Mouse (Mus musculus) adrenal gland, postnatal 4 days (tissue): ENCODE results near the gene Slc44a1. TPM values are rescaled to one million over a fixed set of nuclear protein-coding genes. Genes with fewer than 3 reads are reported as not detected.

ENCODE experiments used
- DNase-seq, 2 experiments: peaks; one replicate each; pipeline ENCODE4 v3.0.0; 2021 to 2022; ENCODE audit warnings: low spot score in 2 of 2, mixed read lengths in 2 of 2
- total RNA-seq, 2 experiments: library from RNA; stranded (reverse); gene quantifications; 2 replicates each; pipeline ENCODE4 v1.2.3; 2021

Gene Slc44a1
- total RNA-seq, 2 experiments from 2014 or later, result 95.4 to 95.8 TPM

DNA sequence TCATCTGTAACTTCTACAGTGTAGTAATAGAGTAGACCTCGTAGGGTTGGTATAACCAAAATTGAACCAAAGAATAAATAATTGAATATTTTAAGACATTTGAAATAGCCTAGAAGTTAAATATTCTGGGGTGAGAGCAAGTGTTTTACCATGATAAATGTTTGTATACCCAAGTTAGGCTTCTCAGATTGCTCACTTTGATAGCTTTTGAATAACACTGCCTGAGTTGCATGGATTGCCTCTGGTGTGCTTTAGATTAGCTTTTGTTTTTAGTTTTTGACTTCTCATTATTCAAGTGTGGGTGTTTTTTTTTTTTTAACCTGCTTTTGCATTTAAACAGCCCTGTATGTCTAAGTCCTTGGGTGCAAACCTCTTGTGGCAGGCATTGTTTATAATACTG is 85.8 kb downstream of the Slc44a1 start:
- no peak for DNase-seq

DNA sequence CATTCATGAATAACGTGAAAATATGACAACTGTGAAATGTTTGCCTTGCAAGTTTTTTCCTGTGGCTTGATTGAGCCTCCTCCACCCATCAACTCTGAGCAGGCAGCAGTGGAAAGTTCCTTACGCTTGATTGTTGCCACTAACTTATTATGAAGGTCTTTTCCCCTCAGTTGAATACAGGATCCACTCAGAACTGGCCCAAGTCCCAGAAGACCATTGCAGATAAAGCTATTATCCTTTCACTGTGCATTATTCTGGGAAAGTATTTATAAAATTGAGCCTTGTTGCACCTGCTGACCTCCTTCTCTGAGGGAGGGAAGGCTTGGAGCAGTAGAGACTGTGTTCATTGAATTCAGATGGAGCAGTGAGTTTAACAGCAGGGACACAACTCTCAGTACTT is 86.2 kb downstream of the Slc44a1 start:
- no peak for DNase-seq

GRCm38 (mm10) chr4:53535795-53536194 is 95.6 kb downstream of the Slc44a1 start:
- DNase-seq, result no peak

- no peak for DNase-seq
Measured at GRCm38 (mm10) chr4:53537101-53537500, 96.9 kb downstream of the Slc44a1 start.

- no peak for DNase-seq
Measured at GRCm38 (mm10) chr4:53537539-53537938, 97.3 kb downstream of the Slc44a1 start.

DNA sequence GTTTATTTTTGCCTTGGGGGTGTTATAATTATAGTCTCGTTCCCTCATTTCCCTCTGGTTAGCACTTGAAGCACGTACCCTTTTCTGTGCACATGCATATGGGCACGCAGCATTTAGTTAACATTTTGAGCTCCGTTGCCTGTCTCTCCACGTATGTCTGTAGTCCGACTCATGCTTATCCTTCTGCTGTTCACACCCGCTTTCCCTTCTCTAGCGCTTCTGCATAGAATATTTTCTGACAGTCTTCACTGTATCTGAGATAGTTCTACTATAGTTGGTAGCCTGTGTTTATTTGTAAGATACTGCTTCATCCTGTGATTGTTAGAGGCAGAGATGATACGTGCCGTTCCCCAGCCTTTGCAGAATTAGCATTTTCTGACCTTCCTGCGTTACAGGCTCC is 98.4 kb downstream of the Slc44a1 start:
- DNase-seq, result no peak

- no peak for DNase-seq
Measured at GRCm38 (mm10) chr4:53539929-53540328, 99.7 kb downstream of the Slc44a1 start.

DNA sequence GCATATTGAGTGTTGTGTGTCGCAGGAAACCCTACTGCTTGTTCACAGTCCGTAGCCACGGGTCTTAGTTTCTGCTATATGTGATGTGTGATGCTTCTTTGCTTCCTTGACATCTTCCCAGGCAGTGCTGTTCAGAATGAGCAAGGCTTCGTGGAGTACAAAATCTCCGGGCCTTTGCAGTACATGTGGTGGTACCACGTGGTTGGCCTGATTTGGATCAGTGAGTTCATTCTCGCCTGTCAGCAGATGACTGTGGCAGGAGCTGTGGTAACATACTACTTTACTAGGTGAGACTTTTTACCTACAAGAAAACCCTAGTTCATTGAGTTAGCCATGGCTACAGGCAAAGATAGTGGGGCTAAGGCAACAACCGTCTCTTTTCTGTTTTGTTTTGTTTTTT is 103.2 kb downstream of the Slc44a1 start:
- no peak for DNase-seq

GRCm38 (mm10) chr4:53544889-53545288 is 104.7 kb downstream of the Slc44a1 start:
- DNase-seq, result no peak

DNA sequence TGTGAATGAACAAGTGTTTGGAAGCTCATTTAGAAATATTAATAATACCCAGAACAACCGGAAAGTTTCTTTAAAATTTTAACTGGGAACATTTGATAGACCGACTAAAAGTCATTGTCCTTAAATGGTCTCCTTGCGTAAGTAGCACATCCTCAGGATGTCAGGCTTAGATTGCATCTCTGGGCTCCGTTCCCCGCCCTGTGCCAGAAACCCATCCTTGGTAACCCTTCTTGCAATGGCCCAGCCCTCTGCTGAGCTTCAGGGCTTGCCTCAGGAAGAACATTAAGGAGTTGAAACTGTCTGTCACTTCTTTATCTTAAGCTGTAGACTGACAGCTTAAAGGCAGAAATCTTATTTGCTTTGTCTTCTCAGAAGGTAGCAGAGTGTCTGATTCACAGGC is 107.2 kb downstream of the Slc44a1 start:
- no peak for DNase-seq

DNA sequence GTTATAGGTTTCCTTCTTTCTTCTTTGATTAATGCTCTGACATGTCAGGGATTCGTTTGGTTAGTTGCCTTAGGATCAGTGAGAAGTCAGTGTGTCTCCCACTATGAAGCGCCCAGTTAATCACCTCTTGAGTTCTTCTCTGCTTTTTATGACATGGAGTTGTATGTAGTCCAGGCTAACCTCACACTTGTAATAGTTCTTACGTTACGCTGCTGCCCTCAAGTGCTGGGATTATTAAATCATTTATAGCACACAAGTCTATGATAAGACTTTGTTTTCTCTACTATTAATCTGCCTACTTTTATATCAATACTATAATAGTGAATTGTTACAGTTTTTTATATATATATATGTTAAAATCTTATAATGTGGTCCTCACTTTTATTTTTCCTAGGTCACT is 109.2 kb downstream of the Slc44a1 start:
- no peak for DNase-seq

DNA sequence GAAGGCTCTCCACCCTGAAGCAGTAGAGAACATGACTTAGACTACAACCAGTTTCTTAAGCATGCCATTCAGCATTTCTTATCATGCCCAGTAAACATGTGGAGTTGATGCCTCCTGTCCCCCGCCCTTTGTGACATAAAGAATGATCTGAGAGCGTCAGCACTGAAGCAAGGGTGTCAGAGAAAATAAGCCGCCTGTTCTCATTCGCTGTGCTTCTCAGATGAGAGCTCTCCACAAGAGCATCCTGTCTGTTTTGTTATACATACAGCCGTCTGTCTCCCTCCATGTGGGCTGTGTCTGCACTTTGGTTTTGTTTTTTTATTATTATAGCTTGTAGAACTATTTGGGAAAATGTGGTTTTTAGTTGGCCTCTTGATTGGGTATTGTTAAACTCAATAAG is 124.4 kb downstream of the Slc44a1 start:
- no peak for DNase-seq

- DNase-seq, result no peak
Measured at GRCm38 (mm10) chr4:53567065-53567464, 126.9 kb downstream of the Slc44a1 start.

DNA sequence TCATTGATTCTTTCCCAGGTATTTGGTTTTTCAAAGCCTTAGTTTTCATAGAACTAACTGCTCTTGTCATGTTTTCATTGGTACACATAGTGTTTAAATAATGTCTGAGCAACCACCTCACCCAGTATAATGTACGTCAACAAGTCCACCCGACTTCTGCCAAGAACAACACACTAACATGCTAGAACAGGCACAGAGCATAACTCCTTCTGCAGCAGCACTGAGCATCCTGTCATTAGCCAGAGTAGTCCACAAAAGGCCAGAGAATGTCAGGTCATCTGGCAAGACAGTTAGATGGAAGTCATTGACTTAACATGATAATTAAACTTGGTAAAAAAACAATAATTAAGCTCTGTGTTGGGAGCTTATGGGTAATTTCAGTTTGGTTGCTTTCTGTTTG is 135.3 kb downstream of the Slc44a1 start:
- no peak for DNase-seq

DNA sequence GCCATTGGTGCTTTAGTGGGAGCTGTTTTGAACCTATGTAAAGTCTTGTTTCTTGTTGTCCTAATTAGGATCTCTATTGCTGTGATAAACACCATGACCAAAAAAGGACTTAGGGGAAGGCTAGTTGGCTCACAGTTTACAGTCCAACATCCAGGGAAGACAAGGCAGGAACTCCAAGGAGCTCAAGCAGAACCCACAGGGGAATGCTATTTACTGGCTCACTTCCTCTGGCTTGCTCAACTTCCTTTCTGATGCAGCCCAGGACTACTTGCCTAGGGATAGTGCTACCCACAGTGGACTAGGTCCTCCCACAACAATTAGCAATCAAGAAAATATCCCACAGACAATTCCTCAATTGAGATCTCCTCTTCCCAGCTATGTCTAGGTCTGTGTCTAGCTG is 147.5 kb downstream of the Slc44a1 start:
- no peak for DNase-seq

DNA sequence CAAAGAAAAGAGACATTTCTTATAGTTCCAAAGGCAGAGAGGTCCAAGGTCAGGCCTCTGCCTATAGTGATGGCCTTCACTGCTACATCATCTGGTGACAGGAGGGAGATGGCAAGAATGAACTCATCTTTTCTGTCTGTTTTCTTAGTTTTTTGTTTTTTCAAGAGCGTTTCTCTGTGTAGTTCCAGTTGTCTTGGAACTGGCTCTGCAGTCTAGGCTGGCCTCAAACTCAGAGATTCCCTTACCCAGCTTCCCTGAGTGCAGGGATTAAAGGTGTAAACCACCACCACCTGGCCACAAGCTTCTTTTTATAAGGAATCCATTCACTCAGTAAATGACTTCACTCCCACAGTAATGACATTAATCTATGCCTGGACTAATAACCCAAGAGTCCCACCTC is 148.7 kb downstream of the Slc44a1 start:
- DNase-seq, result no peak

DNA sequence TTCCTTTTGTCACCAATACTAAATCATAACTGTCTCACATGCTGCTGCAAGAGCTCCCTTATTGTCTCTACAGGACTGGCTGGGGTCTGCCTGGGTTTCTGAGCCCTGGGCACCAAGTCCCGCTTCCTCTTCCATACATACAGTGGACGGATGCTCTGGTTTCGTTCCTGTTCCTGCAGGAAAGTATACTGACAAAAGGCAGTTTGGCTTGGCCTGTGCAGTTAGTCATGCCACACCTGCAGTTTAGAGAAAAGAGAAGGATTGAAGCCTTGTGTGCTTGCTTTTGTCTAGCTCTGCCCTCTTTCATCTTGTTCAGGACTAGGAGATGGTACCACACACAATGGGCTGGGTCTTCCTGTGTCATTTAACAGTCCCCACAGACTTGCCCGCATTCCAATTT is 149.3 kb downstream of the Slc44a1 start:
- DNase-seq, result no peak

- no peak for DNase-seq
Measured at GRCm38 (mm10) chr4:53590163-53590562, 149.9 kb downstream of the Slc44a1 start.

- no peak for DNase-seq
Measured at GRCm38 (mm10) chr4:53590691-53591447, 150.7 kb downstream of the Slc44a1 start.

DNA sequence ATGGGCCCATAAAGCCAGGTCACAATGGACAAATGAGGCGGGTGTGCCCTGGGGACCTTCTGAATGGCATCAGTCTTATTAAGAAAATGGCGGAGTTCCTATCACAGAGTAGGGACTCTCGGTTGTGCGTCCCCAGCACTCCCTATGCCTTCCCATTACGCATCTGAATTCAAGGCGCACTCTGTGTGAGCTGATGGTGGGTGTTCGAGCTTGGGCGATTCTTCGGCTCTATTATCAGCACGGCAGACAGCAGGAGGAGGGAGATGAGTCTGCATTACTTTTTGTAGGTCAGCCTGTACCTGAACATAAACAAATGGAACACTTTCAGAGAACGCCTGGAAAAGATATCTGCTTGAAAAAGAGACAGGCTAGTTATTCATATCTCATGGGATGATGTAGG is 151.3 kb downstream of the Slc44a1 start:
- no peak for DNase-seq

GRCm38 (mm10) chr4:53591941-53592340 is 151.7 kb downstream of the Slc44a1 start:
- DNase-seq, result no peak

- DNase-seq, result no peak
Measured at GRCm38 (mm10) chr4:53592386-53592785, 152.2 kb downstream of the Slc44a1 start.

GRCm38 (mm10) chr4:53594204-53594603 is 154.0 kb downstream of the Slc44a1 start:
- DNase-seq, result peak in 1 of 2 experiments; percentile 21
